Mouse (Mus musculus) lung, postnatal 36 days (tissue): ENCODE measurements around the gene Fam3b.

Experiments used
- DNase-seq: peaks from one replicate; pipeline ENCODE4 v3.0.0; 2022; ENCODE audit warnings: mixed read lengths

The Fam3b gene

GRCm38 (mm10) chr16:97514099-97514940, at the start of gene Fam3b:
Gene Fam3b (minus strand): TSS chr16:97514816.
- peak; percentile 52 for DNase-seq

GRCm38 (mm10) chr16:97544340-97544739, 29.7 kb upstream of the Fam3b start:
- DNase-seq = no peak

- no peak for DNase-seq
These were observed 22.2 kb upstream of the Fam3b start for GRCm38 (mm10) chr16:97536859-97537258.

GRCm38 (mm10) chr16:97535808-97536413, 21.3 kb upstream of the Fam3b start:
- peak; percentile 86 for DNase-seq

GRCm38 (mm10) chr16:97534876-97535461, 20.4 kb upstream of the Fam3b start:
- DNase-seq = peak; percentile 79

- peak; percentile 23 for DNase-seq
These were observed 19.8 kb upstream of the Fam3b start for GRCm38 (mm10) chr16:97534448-97534847.

- no peak for DNase-seq
These were observed 19.1 kb upstream of the Fam3b start for GRCm38 (mm10) chr16:97533751-97534150.

- DNase-seq = no peak
These were observed 18.5 kb upstream of the Fam3b start for GRCm38 (mm10) chr16:97533126-97533525.

GRCm38 (mm10) chr16:97529241-97529640, 14.6 kb upstream of the Fam3b start:
- DNase-seq = no peak

- DNase-seq = peak; percentile 78
These were observed 8.4 kb upstream of the Fam3b start for GRCm38 (mm10) chr16:97523024-97523423.

- no peak for DNase-seq
These were observed 7.4 kb upstream of the Fam3b start for GRCm38 (mm10) chr16:97521983-97522382.

- DNase-seq = no peak
These were observed 1.7 kb upstream of the Fam3b start for GRCm38 (mm10) chr16:97516341-97516740.

- DNase-seq = no peak
These were observed 2.3 kb downstream of the Fam3b start for GRCm38 (mm10) chr16:97512347-97512751.

- DNase-seq = peak; percentile 21
These were observed 3.1 kb downstream of the Fam3b start for GRCm38 (mm10) chr16:97511495-97511894.

GRCm38 (mm10) chr16:97510849-97511248, 3.8 kb downstream of the Fam3b start:
- no peak for DNase-seq

GRCm38 (mm10) chr16:97507783-97508182, 6.8 kb downstream of the Fam3b start:
- no peak for DNase-seq

- DNase-seq = no peak
These were observed 9.8 kb downstream of the Fam3b start for GRCm38 (mm10) chr16:97504793-97505192.

GRCm38 (mm10) chr16:97503849-97504248, 10.8 kb downstream of the Fam3b start:
- DNase-seq = no peak

GRCm38 (mm10) chr16:97500901-97501300, 13.7 kb downstream of the Fam3b start:
- DNase-seq = no peak

GRCm38 (mm10) chr16:97499450-97499849, 15.2 kb downstream of the Fam3b start:
- no peak for DNase-seq

- DNase-seq = no peak
These were observed 16.5 kb downstream of the Fam3b start for GRCm38 (mm10) chr16:97498139-97498538.

GRCm38 (mm10) chr16:97497682-97498081, 16.9 kb downstream of the Fam3b start:
- no peak for DNase-seq

GRCm38 (mm10) chr16:97496026-97496425, 18.6 kb downstream of the Fam3b start:
- DNase-seq = no peak

- no peak for DNase-seq
These were observed 22.2 kb downstream of the Fam3b start for GRCm38 (mm10) chr16:97492369-97492768.
